Mouse (Mus musculus): ENCODE measurements around the gene Leo1.

- TF ChIP-seq CTCF (IDR thresholded peaks at IDR 0.05; ENCODE audit: low read depth, low read length): no peak
- TF ChIP-seq POLR2A (IDR thresholded peaks at IDR 0.05; ENCODE audit: borderline replicate concordance, low read depth, low read length): no peak
These were observed 19.1 kb upstream of the Leo1 start for GRCm38 (mm10) chr9:75422251-75422691.

Measured in bone marrow macrophage, adult 2 months (primary cell).